Mouse (Mus musculus) testis, adult 10 weeks (tissue): ENCODE results near the gene Olfr1122. TPM values are rescaled to one million over a fixed set of nuclear protein-coding genes. Genes with fewer than 3 reads are reported as not detected.

Source experiments
- polyA plus RNA-seq: library from polyadenylated mRNA; stranded (reverse); fragments of 350-450 nt; fragmentation: Illumina TruSeq; extraction: RNeasy Lipid Tissue Mini Kit (QIAGEN cat#74804); gene quantifications from one replicate; pipeline ENCODE4 v1.2.3, GENCODE M21; 2014; ENCODE audit warnings: low read depth, low replicate concordance

The Olfr1122 gene
- not detected for polyA plus RNA-seq

DNA sequence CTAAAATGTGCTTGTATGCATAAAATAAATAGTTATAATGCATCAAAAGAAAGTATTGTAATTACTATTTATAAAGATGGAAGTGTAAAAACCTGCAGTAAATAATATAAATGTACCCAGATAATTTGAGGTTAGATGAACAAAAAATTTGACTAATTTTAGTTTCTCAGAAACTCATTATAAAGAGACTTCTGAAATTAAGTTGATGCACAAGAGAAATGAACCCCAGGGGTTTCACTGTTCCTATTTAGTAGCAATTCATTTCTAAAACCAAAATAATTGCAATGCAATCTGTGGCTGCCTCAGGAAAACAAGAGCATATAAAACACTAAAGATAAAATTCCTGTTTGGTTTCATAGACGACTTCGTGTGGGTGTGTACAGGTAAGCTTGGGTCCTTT is at the start of gene Olfr1122:
TSS of gene Olfr1122 (plus strand) at position 301 of the 400 bp plus-strand sequence.

DNA sequence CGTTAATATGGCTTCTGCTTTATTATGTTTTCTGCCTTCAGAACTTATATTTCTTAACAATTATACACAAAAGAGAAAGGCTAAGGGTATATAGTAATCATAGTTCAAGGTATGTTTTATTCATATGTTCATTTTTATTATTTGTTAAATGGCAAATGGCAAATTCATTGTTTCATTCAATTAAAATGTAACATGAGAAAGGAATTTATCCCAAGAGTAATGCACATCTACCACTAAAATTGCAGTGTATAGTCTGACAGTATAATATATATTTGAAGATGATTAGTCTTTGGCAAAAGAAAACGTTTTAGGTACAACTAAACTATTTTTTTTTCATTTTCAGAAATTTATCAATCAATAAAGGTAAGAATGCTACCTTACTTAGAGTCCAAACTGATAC is 31.1 kb upstream of the Olfr1122 start, which contains the start of gene Olfr1120:
TSS of gene Olfr1120 (plus strand) at position 301 of the 400 bp plus-strand sequence.

DNA sequence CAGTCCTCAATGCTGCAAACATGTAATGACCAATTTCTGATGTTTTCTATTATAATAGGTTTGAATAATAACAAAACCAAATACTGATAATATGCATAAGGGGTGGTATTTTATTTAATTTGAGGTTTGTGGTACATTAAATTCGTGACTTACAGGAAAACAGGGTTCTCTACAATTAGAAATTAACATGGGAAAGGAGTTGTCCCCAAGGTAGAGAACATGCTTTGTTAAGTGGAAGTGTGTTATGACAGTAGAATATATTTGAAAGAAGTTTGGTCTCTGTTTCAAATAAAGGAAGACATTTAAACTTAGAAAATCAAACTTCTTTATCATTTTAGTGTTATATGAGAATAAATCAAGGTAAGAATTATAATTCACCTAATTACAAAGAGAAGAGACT is 16.1 kb upstream of the Olfr1122 start, which contains the start of gene Olfr1121:
TSS of gene Olfr1121 (plus strand) at position 301 of the 400 bp plus-strand sequence.

DNA sequence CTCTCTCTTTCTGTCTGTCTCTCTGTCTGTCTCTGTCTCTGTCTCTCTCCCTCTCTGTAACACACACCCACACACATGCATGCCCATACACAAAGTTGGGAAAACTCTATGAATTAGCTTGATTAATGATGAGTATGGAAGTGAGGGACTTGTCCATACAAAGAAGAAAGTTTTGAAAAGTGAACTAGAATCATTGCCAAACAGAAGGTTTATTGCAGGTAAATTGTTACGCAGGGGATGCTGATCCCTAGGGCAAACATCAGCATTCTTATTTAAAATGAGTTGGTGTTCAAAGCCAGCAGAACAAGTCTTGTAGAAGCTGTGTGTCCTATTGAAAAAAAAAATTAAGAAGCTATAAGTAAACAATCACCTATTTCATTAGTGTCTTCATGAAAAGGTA is 30.7 kb downstream of the Olfr1122 start, which contains the start of gene Olfr1123:
TSS of gene Olfr1123 (plus strand) at position 301 of the 400 bp plus-strand sequence.

DNA sequence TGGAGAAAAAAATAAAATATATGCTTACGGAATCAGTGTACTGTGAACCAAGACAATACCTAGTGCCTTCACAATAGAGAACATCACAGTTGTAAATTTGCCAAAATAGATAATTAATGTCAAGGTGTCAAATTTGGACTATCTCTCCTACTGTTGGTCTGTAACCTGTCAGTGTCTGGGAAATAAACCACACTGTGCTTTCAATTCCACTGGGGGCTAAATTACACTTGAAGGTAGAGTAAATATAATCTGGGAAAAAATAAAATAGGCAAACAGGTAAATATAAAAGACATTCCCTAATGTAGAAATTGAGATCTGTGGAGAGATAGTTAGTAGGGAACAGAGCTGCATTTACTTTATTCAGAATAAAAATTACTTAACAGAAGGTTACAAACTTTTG is 44.3 kb downstream of the Olfr1122 start, which contains the start of gene Olfr1124:
TSS of gene Olfr1124 (plus strand) at position 301 of the 400 bp plus-strand sequence.

Other genes starting within 250 kb of the Olfr1122 start
- not detected for gene Olfr1110, start 245.5 kb upstream of the Olfr1122 start, polyA plus RNA-seq
- gene Olfr1111, start 233.2 kb upstream of the Olfr1122 start, polyA plus RNA-seq = not detected
- not detected for gene Olfr1112, start 198.1 kb upstream of the Olfr1122 start, polyA plus RNA-seq
- not detected for gene Olfr1113, start 176.9 kb upstream of the Olfr1122 start, polyA plus RNA-seq
- gene Olfr1115, start 137.8 kb upstream of the Olfr1122 start, polyA plus RNA-seq = not detected
- gene Olfr1116, start 118.3 kb upstream of the Olfr1122 start, polyA plus RNA-seq = not detected
- not detected for gene Olfr1118, start 78.3 kb upstream of the Olfr1122 start, polyA plus RNA-seq
- not detected for gene Olfr1120, start 31.0 kb upstream of the Olfr1122 start, polyA plus RNA-seq
- gene Olfr1121, start 16.0 kb upstream of the Olfr1122 start, polyA plus RNA-seq = not detected
- not detected for gene Olfr1123, start 30.8 kb downstream of the Olfr1122 start, polyA plus RNA-seq
- 0.24 TPM for gene Olfr1124, start 44.4 kb downstream of the Olfr1122 start, polyA plus RNA-seq
- gene Olfr1126, start 68.1 kb downstream of the Olfr1122 start, polyA plus RNA-seq = not detected
- gene Pramel7, start 111.2 kb downstream of the Olfr1122 start, polyA plus RNA-seq = 0.71 TPM
- gene Pramel6, start 120.7 kb downstream of the Olfr1122 start, polyA plus RNA-seq = not detected
- 0.39 TPM for gene Olfr153, start 145.9 kb downstream of the Olfr1122 start, polyA plus RNA-seq
- not detected for gene Olfr1128, start 159.7 kb downstream of the Olfr1122 start, polyA plus RNA-seq
- not detected for gene Olfr1129, start 188.1 kb downstream of the Olfr1122 start, polyA plus RNA-seq
- not detected for gene Olfr1130, start 220.4 kb downstream of the Olfr1122 start, polyA plus RNA-seq
- not detected for gene Olfr1131, start 241.3 kb downstream of the Olfr1122 start, polyA plus RNA-seq